Mouse (Mus musculus) thymus, adult 2 months (tissue): Measurements from ENCODE around the gene Kdm1b. TPM values are rescaled to one million over a fixed set of nuclear protein-coding genes. Genes with fewer than 3 reads are reported as not detected.

Source experiments
- DNase-seq: peaks from one replicate; pipeline ENCODE4 v3.0.0; 2021
- H3K27ac ChIP-seq: fragments of 200-500 bp; 2 replicates; pipeline ENCODE4 v1.5.1; 2012; ENCODE audit warnings: low read length, control low read depth; ENCODE audit not compliant: control insufficient read depth, insufficient read depth
- H3K27me3 ChIP-seq: fragments of 200-500 bp; 2 replicates; pipeline ENCODE4 v1.6.1; 2012; ENCODE audit warnings: mild to moderate bottlenecking, low read length, moderate library complexity, mixed read lengths; ENCODE audit not compliant: control insufficient read depth, insufficient read depth
- H3K36me3 ChIP-seq: fragments of 200-500 bp; 2 replicates; pipeline ENCODE4 v1.6.1; 2012; ENCODE audit warnings: mild to moderate bottlenecking, low read length, moderate library complexity; ENCODE audit not compliant: control insufficient read depth, insufficient read depth
- H3K4me1 ChIP-seq: fragments of 200-500 bp; replicated peaks from 2 replicates; pipeline ENCODE4 v1.6.1; 2012; ENCODE audit warnings: low read length; ENCODE audit not compliant: control insufficient read depth, insufficient read depth
- H3K4me3 ChIP-seq: fragments of 200-500 bp; 2 replicates; pipeline ENCODE4 v1.5.1; 2012; ENCODE audit warnings: mild to moderate bottlenecking, low read length, control low read depth, moderate library complexity; ENCODE audit not compliant: control insufficient read depth, insufficient read depth
- CTCF ChIP-seq: fragments of 200-500 bp; IDR thresholded peaks from 2 replicates; pipeline ENCODE4 v1.5.1; 2012; ENCODE audit warnings: mild to moderate bottlenecking, control low read depth, low read length, moderate library complexity, borderline replicate concordance; ENCODE audit not compliant: control insufficient read depth, poor library complexity, insufficient read depth; ENCODE audit errors: extremely low read depth
- POLR2A ChIP-seq: fragments of 200-500 bp; IDR thresholded peaks from 2 replicates; pipeline ENCODE4 v1.6.1; 2012; ENCODE audit warnings: mild to moderate bottlenecking, low read length, control low read depth, moderate library complexity; ENCODE audit not compliant: control insufficient read depth, poor library complexity, insufficient read depth; ENCODE audit errors: extremely low read depth
- WGBS: fragments of 180-500 bp; shearing (Covaris S2); methylation state at CpG from one replicate; pipeline ENCODE4 v1.1.7; 2018; 5-methylcytosine and 5-hydroxymethylcytosine counted together
- polyA plus RNA-seq: library from polyadenylated mRNA; depleted of rRNA; stranded (reverse); fragments of >200 nt; gene quantifications from 2 replicates; pipeline ENCODE4 v1.2.3, GENCODE M21; 2012

The Kdm1b gene
- polyA plus RNA-seq, 1 experiment: 25.2 TPM

GRCm38 (mm10) chr13:47116000-47116399 lies 72.7 kb downstream of the Kdm1b start:
- WGBS: 97% methylated on average over 3 of the region's 3 CpGs
- Histone ChIP-seq H3K27ac (no peak overlapping the region), H3K27me3 (no peaks in the 10 kb centered on the region), H3K36me3 (no peaks in the 10 kb centered on the region), H3K4me3 (no peak overlapping the region), H3K4me1 (no peaks in the 10 kb centered on the region)
- no peak for TF ChIP-seq POLR2A
- DNase-seq: no peak

- TF ChIP-seq CTCF (no peak), POLR2A (no peak)
- WGBS: 64% methylated on average over 12 of the region's 12 CpGs
- Histone ChIP-seq H3K36me3 (no peaks in the 10 kb centered on the region), H3K27ac (no peak overlapping the region), H3K4me3 (no peak overlapping the region), H3K27me3 (no peaks in the 10 kb centered on the region), H3K4me1 (peaks cover 5% of the 10 kb centered on the region)
- DNase-seq: no peak
Measured at GRCm38 (mm10) chr13:47121333-47121889, 78.1 kb downstream of the Kdm1b start.

- H3K4me3 ChIP-seq: peak within 1 kb of the TSS; percentile 43
- WGBS: 6% methylated on average over 55 of the region's 55 CpGs
- H3K27ac ChIP-seq: no peak within 1 kb of the TSS
- TF ChIP-seq POLR2A: no peak
- TF ChIP-seq CTCF: no peak
- no peaks in the 10 kb centered on the region for H3K27me3 ChIP-seq
- DNase-seq: peak; percentile 74
- peaks cover 5% of the 10 kb centered on the region for H3K4me1 ChIP-seq
- no peaks in the 10 kb centered on the region for H3K36me3 ChIP-seq
Measured at GRCm38 (mm10) chr13:47122537-47123430, 79.5 kb downstream of the Kdm1b start, which contains the start of gene Rnf144b. Gene Rnf144b, plus strand, starts transcription at chr13:47122656.

GRCm38 (mm10) chr13:47124449-47124848 lies 81.2 kb downstream of the Kdm1b start:
- H3K36me3 ChIP-seq: no peaks in the 10 kb centered on the region

GRCm38 (mm10) chr13:47124986-47125385 lies 81.7 kb downstream of the Kdm1b start:
- Histone ChIP-seq H3K4me3 (no peak overlapping the region), H3K36me3 (no peaks in the 10 kb centered on the region), H3K27me3 (no peaks in the 10 kb centered on the region), H3K4me1 (peaks cover 5% of the 10 kb centered on the region), H3K27ac (no peak overlapping the region)
- DNase-seq: no peak
- 96% methylated on average over 6 of the region's 6 CpGs for WGBS
- no peak for TF ChIP-seq POLR2A
- no peak for TF ChIP-seq CTCF

More at GRCm38 (mm10) chr13:47124449-47124848, 81.2 kb downstream of the Kdm1b start:
- Histone ChIP-seq H3K27ac (no peak overlapping the region), H3K27me3 (no peaks in the 10 kb centered on the region), H3K4me1 (peaks cover 5% of the 10 kb centered on the region), H3K4me3 (no peak overlapping the region)
- no peak for TF ChIP-seq CTCF
- TF ChIP-seq POLR2A: no peak
- no peak for DNase-seq
- 89% methylated on average over 3 of the region's 3 CpGs for WGBS

GRCm38 (mm10) chr13:47125595-47125994 lies 82.3 kb downstream of the Kdm1b start:
- DNase-seq: no peak
- Histone ChIP-seq H3K27ac (no peak overlapping the region), H3K36me3 (no peaks in the 10 kb centered on the region), H3K4me3 (no peak overlapping the region), H3K27me3 (no peaks in the 10 kb centered on the region), H3K4me1 (peaks cover 5% of the 10 kb centered on the region)
- WGBS: 94% methylated on average over 5 of the region's 5 CpGs
- no peak for TF ChIP-seq CTCF
- TF ChIP-seq POLR2A: no peak

- TF ChIP-seq CTCF (no peak), POLR2A (no peak)
- H3K36me3 ChIP-seq: no peaks in the 10 kb centered on the region
- H3K4me1 ChIP-seq: no peaks in the 10 kb centered on the region
- H3K27ac ChIP-seq: no peak overlapping the region
- no peak for DNase-seq
- H3K4me3 ChIP-seq: no peak overlapping the region
- no peaks in the 10 kb centered on the region for H3K27me3 ChIP-seq
- 91% methylated on average over 4 of the region's 4 CpGs for WGBS
Measured at GRCm38 (mm10) chr13:47129090-47129489, 85.8 kb downstream of the Kdm1b start.
